Mouse (Mus musculus) myocyte (in vitro differentiated cells): ENCODE results near the gene Gimap7. TPM values are rescaled to one million over a fixed set of nuclear protein-coding genes. Genes with fewer than 3 reads are reported as not detected.

Experiments used
- H3K27me3 ChIP-seq: one replicate; pipeline ENCODE4 v1.6.1; 2011; ENCODE audit not compliant: control insufficient read depth, insufficient read depth, insufficient read length
- H3K36me3 ChIP-seq: one replicate; pipeline ENCODE4 v1.6.1; 2011; ENCODE audit not compliant: control insufficient read depth, insufficient read depth
- H3K4me2 ChIP-seq: one replicate; pipeline ENCODE4 v1.6.1; 2011; ENCODE audit warnings: low read depth, control low read depth
- H3K4me3 ChIP-seq: one replicate; pipeline ENCODE4 v1.5.1; 2011; ENCODE audit warnings: mild to moderate bottlenecking, control low read depth, moderate library complexity
- H3K79me2 ChIP-seq: one replicate; pipeline ENCODE4 v1.6.1; 2011; ENCODE audit not compliant: control insufficient read depth, insufficient read depth
- H3ac ChIP-seq: one replicate; pipeline ENCODE4 v1.6.1; 2011; ENCODE audit not compliant: control insufficient read depth, insufficient read length
- CEBPB ChIP-seq: IDR thresholded peaks from 2 replicates; pipeline ENCODE4 v1.6.1; 2011; ENCODE audit warnings: mild to moderate bottlenecking, moderate library complexity; ENCODE audit not compliant: poor library complexity, insufficient read depth, severe bottlenecking
- E2F4 ChIP-seq: IDR thresholded peaks from one replicate; pipeline ENCODE4 v1.6.1; 2011; ENCODE audit warnings: mild to moderate bottlenecking, control low read depth, moderate library complexity; ENCODE audit not compliant: insufficient read depth
- MAX ChIP-seq: IDR thresholded peaks from one replicate; pipeline ENCODE4 v1.6.1; 2011; ENCODE audit warnings: low read depth, mild to moderate bottlenecking, control low read depth
- MYOD1 ChIP-seq, 3 experiments: IDR thresholded peaks; one replicate each; pipeline ENCODE4 v1.6.1; 2011; ENCODE audit warnings: control low read depth in 2 of 3, low read depth in 2 of 3, mild to moderate bottlenecking in 2 of 3, moderate library complexity in 1 of 3; ENCODE audit not compliant: insufficient read length in 2 of 3, control insufficient read depth in 1 of 3
- MYOG ChIP-seq, 3 experiments: IDR thresholded peaks; one replicate each; pipeline ENCODE4 v1.6.1; 2011; ENCODE audit warnings: control low read depth in 2 of 3, low read depth in 2 of 3, mild to moderate bottlenecking in 2 of 3; ENCODE audit not compliant: insufficient read length in 2 of 3, control insufficient read depth in 1 of 3, insufficient read depth in 1 of 3
- POLR2A ChIP-seq: IDR thresholded peaks from one replicate; pipeline ENCODE4 v1.6.1; 2011; ENCODE audit warnings: low read depth, mild to moderate bottlenecking, control low read depth, moderate library complexity; ENCODE audit not compliant: insufficient read length
- POLR2AphosphoS2 ChIP-seq: IDR thresholded peaks from one replicate; pipeline ENCODE4 v1.6.1; 2011; ENCODE audit warnings: low read depth, control low read depth; ENCODE audit not compliant: insufficient read length
- REST ChIP-seq: IDR thresholded peaks from one replicate; pipeline ENCODE4 v1.6.1; 2011; ENCODE audit warnings: mild to moderate bottlenecking, control low read depth, moderate library complexity; ENCODE audit not compliant: insufficient read depth, insufficient read length
- SRF ChIP-seq: IDR thresholded peaks from one replicate; pipeline ENCODE4 v1.6.1; 2011; ENCODE audit warnings: low read depth; ENCODE audit not compliant: control insufficient read depth, insufficient read length
- TCF12 ChIP-seq: IDR thresholded peaks from one replicate; pipeline ENCODE4 v1.6.1; 2011; ENCODE audit warnings: mild to moderate bottlenecking, control low read depth; ENCODE audit not compliant: poor library complexity, insufficient read depth, severe bottlenecking
- TCF3 ChIP-seq: IDR thresholded peaks from one replicate; pipeline ENCODE4 v1.6.1; 2011; ENCODE audit warnings: low read depth, control low read depth; ENCODE audit not compliant: insufficient read length
- USF1 ChIP-seq: IDR thresholded peaks from one replicate; pipeline ENCODE4 v1.6.1; 2011; ENCODE audit warnings: low read depth, mild to moderate bottlenecking, control low read depth, moderate library complexity
- polyA plus RNA-seq: library from polyadenylated mRNA; unstranded; fragments of >200 nt; fragmentation: generic; extraction: Trizol; gene quantifications from one replicate; pipeline ENCODE4 v1.2.1, GENCODE M21; 2012; ENCODE audit warnings: missing spikeins

Gene Gimap7
- polyA plus RNA-seq, 1 experiment, result not detected

DNA sequence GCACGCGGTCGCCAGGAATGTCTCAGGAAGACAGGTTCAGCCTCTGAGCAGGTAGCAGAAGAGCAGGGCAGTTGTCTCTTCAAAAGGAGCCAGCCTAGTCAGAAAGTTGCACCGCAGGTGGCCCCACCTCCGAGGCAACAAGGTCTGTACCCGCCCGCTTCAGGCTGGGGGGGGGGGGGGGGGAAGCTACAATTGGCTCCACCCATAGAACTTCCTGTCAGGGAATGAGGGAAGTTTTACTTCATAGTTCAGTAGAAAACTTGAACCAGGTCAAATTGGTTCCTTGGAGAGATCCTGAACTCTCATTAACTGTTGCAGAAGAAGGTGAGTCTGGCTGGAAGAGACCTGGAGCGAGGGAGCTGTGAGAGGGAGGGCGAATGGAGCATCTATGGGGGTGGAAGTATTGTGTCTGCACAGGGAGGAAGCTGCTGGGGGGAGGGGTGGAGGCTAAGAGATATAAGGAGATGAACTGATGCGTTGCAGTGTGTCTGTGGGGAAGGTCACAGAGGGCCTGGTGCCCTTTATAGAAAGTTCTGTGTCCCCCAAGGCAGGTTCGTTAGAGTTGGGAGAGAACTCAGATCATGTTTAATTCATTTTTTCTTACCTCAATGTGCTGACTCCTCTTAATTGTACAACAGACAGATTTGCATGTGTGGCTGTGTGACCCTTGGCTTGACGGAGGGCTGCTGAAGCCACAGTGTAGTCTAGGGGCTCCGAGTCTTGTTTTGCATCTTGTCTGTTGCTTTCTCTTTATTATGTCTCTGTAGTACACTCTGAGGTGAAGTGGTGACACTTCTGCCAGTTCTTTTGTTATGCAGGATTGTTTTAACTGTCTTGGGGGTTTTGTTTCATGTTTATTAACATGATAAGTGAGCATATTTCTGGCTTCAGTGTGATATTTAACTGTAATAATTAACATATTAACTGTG lies 42.2 kb upstream of the Gimap7 start, which contains the start of gene Gimap9:
Gene Gimap9 (plus strand): TSS at position 199 of the 929 bp plus-strand sequence.
- H3K4me3 ChIP-seq, result no peak within 1 kb of the TSS
- no peaks in the 10 kb centered on the region for H3K36me3 ChIP-seq
- no peak within 1 kb of the TSS for H3K4me2 ChIP-seq

DNA sequence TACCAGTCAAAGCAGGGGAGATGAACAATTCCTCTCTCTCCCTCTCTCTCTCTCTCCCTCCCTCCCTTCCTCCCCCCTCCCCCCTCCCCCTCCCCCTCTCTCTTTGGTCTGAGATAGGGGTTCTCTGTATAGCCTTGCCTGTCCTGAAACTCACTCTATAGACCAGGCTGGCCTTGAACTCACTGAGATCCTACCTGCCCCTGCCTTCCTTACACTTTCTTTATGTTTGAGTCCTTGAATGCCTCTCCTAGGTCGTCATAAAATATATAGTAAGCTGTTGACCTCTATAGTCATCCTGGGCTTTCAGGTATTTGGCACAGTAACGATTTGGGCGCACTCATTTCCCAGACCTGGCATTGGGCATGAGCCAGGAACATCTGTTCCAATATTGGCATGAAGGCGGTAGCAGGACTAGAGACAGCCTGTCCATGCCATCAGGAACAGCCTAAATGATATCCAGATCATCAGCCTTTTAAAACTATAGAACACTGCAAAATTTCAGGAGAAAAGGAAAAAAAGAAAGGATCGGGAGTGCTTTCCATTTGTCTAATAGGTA lies 41.5 kb upstream of the Gimap7 start:
- H3K4me3 ChIP-seq, result no peak overlapping the region
- no peak overlapping the region for H3K4me2 ChIP-seq
- no peaks in the 10 kb centered on the region for H3K27me3 ChIP-seq
- no peaks in the 10 kb centered on the region for H3K79me2 ChIP-seq
- no peak overlapping the region for H3ac ChIP-seq
- H3K36me3 ChIP-seq, result no peaks in the 10 kb centered on the region
- TF ChIP-seq CEBPB (no peak), POLR2A (no peak), POLR2AphosphoS2 (no peak), TCF12 (no peak), MAX (no peak), TCF3 (no peak), SRF (no peak), MYOD1 (IDR thresholded peaks at IDR 0.05; ENCODE audit: control insufficient read depth in 1 of 3, insufficient read length in 2 of 3, low read depth in 2 of 3) (no peak)

More for the DNA sequence above, 42.2 kb upstream of the Gimap7 start, which contains the start of gene Gimap9:
- no peak within 1 kb of the TSS for H3ac ChIP-seq
- H3K27me3 ChIP-seq, result no peaks in the 10 kb centered on the region
- H3K79me2 ChIP-seq, result no peaks in the 10 kb centered on the region
- TF ChIP-seq REST (no peak), E2F4 (no peak), POLR2AphosphoS2 (no peak), MYOG (IDR thresholded peaks at IDR 0.05; ENCODE audit: control insufficient read depth in 1 of 3, insufficient read depth in 1 of 3, insufficient read length in 2 of 3, low read depth in 2 of 3) (no peak), MAX (no peak), CEBPB (no peak), USF1 (no peak), TCF3 (no peak), POLR2A (no peak)

DNA sequence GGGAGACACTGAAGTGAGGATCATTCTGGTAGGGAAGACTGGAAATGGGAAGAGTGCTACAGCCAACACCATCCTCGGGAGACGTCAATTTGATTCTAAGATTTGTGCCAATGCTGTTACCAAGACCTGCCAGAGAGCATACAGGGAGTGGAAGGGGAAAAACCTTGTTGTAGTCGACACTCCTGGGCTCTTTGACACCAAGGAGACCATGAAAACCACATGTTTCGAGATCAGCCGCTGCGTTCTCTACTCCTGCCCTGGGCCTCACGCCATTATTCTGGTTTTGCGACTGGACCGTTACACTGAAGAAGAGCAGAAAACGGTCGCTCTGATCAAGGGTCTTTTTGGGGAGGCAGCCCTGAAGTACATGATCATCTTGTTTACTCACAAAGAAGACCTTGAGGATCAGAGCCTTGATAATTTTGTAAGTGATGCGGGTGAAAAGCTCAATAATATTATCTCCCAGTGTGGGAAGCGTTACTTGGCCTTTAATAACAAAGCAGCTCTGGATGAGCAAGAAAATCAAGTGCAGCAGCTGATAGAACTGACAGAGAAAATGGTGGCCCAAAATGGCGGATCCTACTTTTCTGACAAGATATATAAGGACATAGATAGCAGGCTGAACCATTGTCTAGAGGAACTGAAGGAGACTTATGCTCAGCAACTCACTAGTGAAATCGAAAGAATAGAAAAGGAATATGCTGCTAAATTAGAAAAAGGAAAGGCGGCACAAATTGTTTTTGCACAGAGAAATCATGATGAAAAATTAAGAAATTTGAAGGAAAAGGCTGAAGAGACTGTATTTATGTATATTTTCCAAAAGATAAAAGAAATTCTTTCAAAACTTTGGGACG lies 40.7 kb upstream of the Gimap7 start:
- Histone ChIP-seq H3K27me3 (no peaks in the 10 kb centered on the region), H3K4me3 (no peak overlapping the region), H3K79me2 (no peaks in the 10 kb centered on the region), H3K4me2 (no peak overlapping the region), H3ac (no peak overlapping the region), H3K36me3 (no peaks in the 10 kb centered on the region)
- TF ChIP-seq REST (no peak), SRF (no peak), POLR2AphosphoS2 (no peak), TCF3 (no peak), MYOD1 (IDR thresholded peaks at IDR 0.05; ENCODE audit: control insufficient read depth in 1 of 3, insufficient read length in 2 of 3, low read depth in 2 of 3) (no peak), POLR2A (no peak), MAX (no peak), E2F4 (no peak), MYOG (IDR thresholded peaks at IDR 0.05; ENCODE audit: control insufficient read depth in 1 of 3, insufficient read depth in 1 of 3, insufficient read length in 2 of 3, low read depth in 2 of 3) (no peak), USF1 (no peak), CEBPB (no peak), TCF12 (no peak)

DNA sequence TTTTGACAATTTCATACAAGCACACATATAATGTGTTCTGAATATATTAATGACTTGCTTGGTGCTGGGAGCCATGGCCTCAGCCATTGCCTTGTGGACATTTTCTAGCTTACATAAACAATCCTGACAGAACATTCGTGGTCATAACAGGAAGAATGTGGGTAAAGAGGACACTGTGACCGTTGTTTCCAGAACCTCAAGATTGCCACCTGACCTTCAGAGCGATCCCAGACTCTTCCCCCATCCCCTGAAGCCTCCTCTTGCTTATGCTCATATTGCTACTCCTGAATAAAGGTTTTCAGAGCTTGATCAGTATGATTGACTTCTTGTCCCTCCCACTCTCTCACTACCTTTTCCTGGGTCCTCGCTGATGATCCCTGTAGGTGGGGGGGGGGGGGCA lies 40.0 kb upstream of the Gimap7 start:
- Histone ChIP-seq H3K4me3 (no peak overlapping the region), H3K36me3 (no peaks in the 10 kb centered on the region), H3ac (no peak overlapping the region), H3K4me2 (no peak overlapping the region), H3K79me2 (no peaks in the 10 kb centered on the region), H3K27me3 (no peaks in the 10 kb centered on the region)
- no peak for TF ChIP-seq E2F4
- TF ChIP-seq TCF3, result no peak
- no peak for TF ChIP-seq POLR2AphosphoS2
- no peak for TF ChIP-seq MYOG (IDR thresholded peaks at IDR 0.05; ENCODE audit: control insufficient read depth in 1 of 3, insufficient read depth in 1 of 3, insufficient read length in 2 of 3, low read depth in 2 of 3)
- TF ChIP-seq USF1, result no peak
- TF ChIP-seq TCF12, result no peak
- TF ChIP-seq REST, result no peak
- TF ChIP-seq MAX, result no peak
- TF ChIP-seq SRF, result no peak
- no peak for TF ChIP-seq MYOD1 (IDR thresholded peaks at IDR 0.05; ENCODE audit: control insufficient read depth in 1 of 3, insufficient read length in 2 of 3, low read depth in 2 of 3)
- no peak for TF ChIP-seq CEBPB
- TF ChIP-seq POLR2A, result no peak
